Mouse (Mus musculus) limb, embryonic 15.5 days (tissue): ENCODE data around the gene Enpp1. TPM values are rescaled to one million over a fixed set of nuclear protein-coding genes. Genes with fewer than 3 reads are reported as not detected.
A peak's percentile ranks its signal among the peaks of the same experiment; 100 is the strongest.

Experiments used
- ATAC-seq: fragments of 200-750 bp; cut with Nextera tagmentation; 2 replicates; pipeline ENCODE4 v1.8.0; 2017; ENCODE audit warnings: low read depth, moderate TSS enrichment; ENCODE audit not compliant: insufficient number of reproducible peaks, low FRiP score, low TSS enrichment
- H3K27ac ChIP-seq: fragments of 300-500 bp; sonication (generic); 2 replicates; pipeline ENCODE4 v1.5.1; 2015; ENCODE audit warnings: moderate library complexity, mild to moderate bottlenecking, inconsistent platforms
- H3K27me3 ChIP-seq: fragments of 300-500 bp; sonication (generic); 2 replicates; pipeline ENCODE4 v1.6.1; 2015; ENCODE audit warnings: inconsistent platforms
- H3K36me3 ChIP-seq: fragments of 300-500 bp; sonication (generic); 2 replicates; pipeline ENCODE4 v1.6.1; 2015; ENCODE audit warnings: inconsistent platforms
- H3K4me1 ChIP-seq: fragments of 300-500 bp; sonication (generic); 2 replicates; pipeline ENCODE4 v1.6.1; 2015; ENCODE audit warnings: inconsistent platforms
- H3K4me2 ChIP-seq: fragments of 300-500 bp; sonication (generic); 2 replicates; pipeline ENCODE4 v1.6.1; 2015; ENCODE audit warnings: mild to moderate bottlenecking, inconsistent platforms
- H3K4me3 ChIP-seq: fragments of 300-500 bp; sonication (generic); 2 replicates; pipeline ENCODE4 v1.5.1; 2015; ENCODE audit warnings: mild to moderate bottlenecking, inconsistent platforms
- H3K9ac ChIP-seq: fragments of 300-500 bp; sonication (generic); 2 replicates; pipeline ENCODE4 v1.6.1; 2015; ENCODE audit warnings: inconsistent platforms
- H3K9me3 ChIP-seq: fragments of 300-500 bp; sonication (generic); 2 replicates; pipeline ENCODE4 v1.6.1; 2016; ENCODE audit warnings: inconsistent platforms
- WGBS: fragments of 180-500 bp; shearing (Covaris S2); methylation state at CpG from one replicate; pipeline ENCODE4 v1.1.7; 2015; 5-methylcytosine and 5-hydroxymethylcytosine counted together
- polyA plus RNA-seq: library from polyadenylated mRNA; unstranded; fragments of >200 nt; fragmentation: Nextera tagmentation; extraction: Ambion mirVana; gene quantifications from 2 replicates; pipeline ENCODE4 v1.2.1, GENCODE M21; 2015

Gene Enpp1
- polyA plus RNA-seq, 1 experiment from 2014 or later, result 9.4 TPM

DNA sequence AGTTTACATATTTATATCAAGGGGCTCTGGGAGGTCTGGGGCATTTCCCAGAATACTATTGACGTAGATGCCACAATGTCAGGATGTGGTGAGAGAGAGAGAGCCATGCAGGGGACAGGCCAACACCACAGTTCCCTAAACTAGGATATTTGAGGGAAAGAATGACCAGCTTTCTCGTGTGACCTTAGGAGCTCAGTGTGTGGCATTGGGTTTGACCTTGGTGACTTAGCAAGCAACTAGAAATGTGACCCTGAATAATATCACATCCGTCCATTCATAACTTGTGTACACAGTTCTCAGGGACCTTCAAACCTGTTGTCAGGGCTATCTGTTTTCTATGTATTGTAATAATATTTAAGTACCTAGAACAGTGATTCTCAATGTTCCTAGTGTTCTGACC, 102.8 kb downstream of the Enpp1 start:
- Histone ChIP-seq H3K27me3 (no peaks in the 10 kb centered on the region), H3K36me3 (no peaks in the 10 kb centered on the region), H3K27ac (no peak overlapping the region), H3K9me3 (no peaks in the 10 kb centered on the region), H3K4me1 (no peaks in the 10 kb centered on the region), H3K4me2 (no peak overlapping the region), H3K4me3 (no peak overlapping the region), H3K9ac (no peak overlapping the region)
- no peak for ATAC-seq
- WGBS, result 83% methylated on average over 3 of the region's 3 CpGs

DNA sequence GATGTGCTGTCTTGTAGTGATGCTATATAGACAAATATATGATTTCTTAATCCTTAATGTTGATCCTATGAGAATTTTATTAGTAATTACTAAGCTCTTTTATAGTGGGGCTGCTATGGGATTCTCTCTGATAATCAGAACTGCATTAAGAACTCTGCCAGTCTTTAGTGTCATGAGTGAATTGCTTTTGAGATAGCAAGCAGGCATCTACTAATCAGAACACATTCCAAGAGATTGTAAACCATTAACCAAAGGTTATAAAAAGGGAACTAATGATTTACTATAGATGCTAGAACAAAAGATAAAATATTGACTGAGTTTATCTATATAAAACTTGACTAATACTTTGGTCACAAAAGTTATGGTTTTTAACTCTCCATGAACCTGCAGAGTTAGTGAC, 108.2 kb downstream of the Enpp1 start:
- no peaks in the 10 kb centered on the region for H3K36me3 ChIP-seq
- H3K4me1 ChIP-seq, result no peaks in the 10 kb centered on the region
- H3K9ac ChIP-seq, result no peak overlapping the region
- H3K27ac ChIP-seq, result no peak overlapping the region
- H3K4me2 ChIP-seq, result no peak overlapping the region
- no peaks in the 10 kb centered on the region for H3K9me3 ChIP-seq
- no peak overlapping the region for H3K4me3 ChIP-seq
- ATAC-seq, result no peak
- no peaks in the 10 kb centered on the region for H3K27me3 ChIP-seq

DNA sequence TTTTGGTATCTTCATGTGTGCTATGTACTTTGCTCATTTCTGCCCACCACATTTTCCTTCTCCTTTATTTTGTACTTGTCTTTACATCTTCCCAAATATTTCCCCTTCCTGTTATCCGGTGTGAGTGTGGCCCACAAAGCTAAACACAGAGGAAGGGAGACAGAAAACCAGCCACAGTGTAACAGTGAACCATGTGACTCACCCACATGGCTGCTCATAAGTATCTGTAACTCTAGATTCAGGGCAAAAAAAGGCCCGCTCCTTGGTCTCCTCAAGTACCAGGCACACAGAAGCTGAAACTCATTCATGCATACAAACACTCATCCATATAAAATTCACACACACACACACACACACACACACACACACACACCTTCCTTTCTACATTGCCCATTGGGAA, 108.9 kb downstream of the Enpp1 start:
- no peak overlapping the region for H3K9ac ChIP-seq
- H3K27ac ChIP-seq, result no peak overlapping the region
- H3K27me3 ChIP-seq, result no peaks in the 10 kb centered on the region
- H3K36me3 ChIP-seq, result no peaks in the 10 kb centered on the region
- 71% methylated on average over 2 of the region's 2 CpGs for WGBS
- H3K4me1 ChIP-seq, result 0 out of 2 replicates have a peak, but pooled peaks cover 2% of the 10 kb centered on the region
- H3K4me2 ChIP-seq, result no peak overlapping the region
- no peak for ATAC-seq
- no peaks in the 10 kb centered on the region for H3K9me3 ChIP-seq
- no peak overlapping the region for H3K4me3 ChIP-seq

DNA sequence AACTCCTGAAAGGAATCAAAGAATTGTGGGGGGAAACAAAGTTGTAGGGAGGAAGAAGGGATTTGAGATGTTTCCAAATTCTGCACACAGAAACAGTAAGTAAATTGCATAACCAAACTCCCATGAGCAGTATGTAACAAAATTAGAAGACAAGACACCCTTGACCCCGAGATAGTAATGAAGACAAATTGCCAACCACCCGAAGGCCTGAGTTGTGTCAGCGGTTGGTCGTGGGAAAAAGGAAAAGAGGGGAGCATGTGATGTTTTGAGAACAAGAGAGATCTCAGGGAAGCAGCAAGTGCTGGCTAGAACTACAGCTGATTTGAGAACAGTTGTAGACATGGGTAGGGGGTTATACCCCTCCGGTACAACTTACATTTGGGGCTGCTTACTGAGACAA, 112.2 kb downstream of the Enpp1 start:
- Histone ChIP-seq H3K4me2 (no peak overlapping the region), H3K4me3 (no peak overlapping the region), H3K4me1 (peaks cover 21% of the 10 kb centered on the region), H3K9me3 (no peaks in the 10 kb centered on the region), H3K27ac (no peak overlapping the region), H3K36me3 (no peaks in the 10 kb centered on the region), H3K27me3 (no peaks in the 10 kb centered on the region), H3K9ac (no peak overlapping the region)
- 72% methylated on average over 5 of the region's 5 CpGs for WGBS
- ATAC-seq, result no peak

DNA sequence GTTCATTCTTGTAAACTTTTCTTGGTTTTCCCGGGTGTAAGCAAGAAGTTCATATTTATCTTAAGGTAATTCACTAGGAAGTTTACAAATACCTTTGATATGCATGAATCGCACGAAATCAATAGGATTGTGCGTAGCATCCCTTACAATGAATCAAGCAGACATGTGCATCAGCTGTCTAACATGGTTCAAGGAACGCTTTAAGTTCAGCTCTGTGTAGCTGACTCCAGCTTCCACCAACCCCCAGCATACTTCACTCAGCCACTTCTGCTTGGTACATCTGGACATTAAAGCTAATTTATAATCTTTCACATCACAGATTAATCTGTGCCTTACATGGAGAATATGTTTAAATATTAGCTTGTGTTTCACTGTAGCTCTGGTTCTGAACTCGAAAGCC, 113.3 kb downstream of the Enpp1 start:
- WGBS, result 88% methylated on average over 6 of the region's 6 CpGs
- Histone ChIP-seq H3K36me3 (no peaks in the 10 kb centered on the region), H3K4me2 (no peak overlapping the region), H3K27me3 (no peaks in the 10 kb centered on the region), H3K9me3 (no peaks in the 10 kb centered on the region), H3K27ac (no peak overlapping the region), H3K9ac (no peak overlapping the region), H3K4me3 (no peak overlapping the region), H3K4me1 (peaks cover 27% of the 10 kb centered on the region)
- no peak for ATAC-seq

DNA sequence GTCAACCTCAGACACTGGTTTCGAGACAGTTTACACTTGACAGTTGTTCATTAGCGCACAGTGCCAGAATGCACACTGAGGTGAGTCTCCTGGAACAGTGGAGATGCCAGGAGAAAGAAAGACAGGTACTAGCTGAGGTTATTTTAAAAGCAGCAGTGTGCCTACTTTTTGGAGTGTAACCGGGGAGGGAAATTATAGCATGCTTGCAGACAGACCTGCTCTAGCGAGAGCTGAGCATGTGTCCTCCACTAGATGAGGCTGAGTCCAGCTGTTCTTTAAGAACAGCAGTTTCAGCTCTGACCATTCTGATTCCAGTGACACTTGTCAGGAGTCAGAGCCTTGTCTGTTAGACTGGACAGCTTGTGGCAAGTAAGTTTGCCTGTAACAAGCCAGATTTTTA, 114.2 kb downstream of the Enpp1 start:
- WGBS, result 79% methylated on average over 4 of the region's 4 CpGs
- ATAC-seq, result no peak
- H3K27ac ChIP-seq, result no peak overlapping the region

DNA sequence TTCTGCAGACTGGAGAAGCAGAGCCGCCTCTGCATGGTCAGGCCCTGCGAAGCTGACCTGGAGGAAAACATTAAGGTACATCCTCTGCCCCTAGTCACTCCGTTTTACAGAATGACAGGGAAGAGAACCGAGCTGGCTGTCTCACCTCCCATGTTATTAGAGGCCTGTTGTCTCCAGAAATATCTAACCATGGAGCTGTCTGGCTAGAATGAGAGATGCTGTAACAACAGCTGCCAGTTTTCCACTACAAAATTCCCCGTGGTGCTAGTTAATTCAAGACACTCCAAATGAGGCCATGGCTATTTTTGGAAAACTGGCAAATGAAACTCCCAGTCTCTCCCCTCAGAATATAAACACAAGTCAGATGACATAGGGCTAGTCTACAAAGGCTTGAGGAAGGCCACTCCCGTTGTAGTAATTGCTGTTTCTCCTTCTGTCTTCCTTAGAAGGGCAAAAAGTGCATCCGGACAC, 115.1 kb downstream of the Enpp1 start:
- no peaks in the 10 kb centered on the region for H3K27me3 ChIP-seq
- peaks cover 39% of the 10 kb centered on the region for H3K4me1 ChIP-seq
- H3K4me3 ChIP-seq, result peak overlapping the region; percentile 62
- no peaks in the 10 kb centered on the region for H3K36me3 ChIP-seq
- ATAC-seq, result no peak
- H3K27ac ChIP-seq, result peak overlapping the region; percentile 92
- no peak overlapping the region for H3K9ac ChIP-seq
- H3K4me2 ChIP-seq, result peak overlapping the region; percentile 66
- 42% methylated on average over 7 of the region's 7 CpGs for WGBS
- H3K9me3 ChIP-seq, result no peaks in the 10 kb centered on the region

More for the DNA sequence above, 114.2 kb downstream of the Enpp1 start:
- Histone ChIP-seq H3K9ac (no peak overlapping the region), H3K9me3 (no peaks in the 10 kb centered on the region), H3K4me1 (peaks cover 36% of the 10 kb centered on the region), H3K4me2 (peak overlapping the region; percentile 66), H3K4me3 (peak overlapping the region; percentile 62; the same call in 1 of the 2 replicates), H3K27me3 (no peaks in the 10 kb centered on the region), H3K36me3 (no peaks in the 10 kb centered on the region)

DNA sequence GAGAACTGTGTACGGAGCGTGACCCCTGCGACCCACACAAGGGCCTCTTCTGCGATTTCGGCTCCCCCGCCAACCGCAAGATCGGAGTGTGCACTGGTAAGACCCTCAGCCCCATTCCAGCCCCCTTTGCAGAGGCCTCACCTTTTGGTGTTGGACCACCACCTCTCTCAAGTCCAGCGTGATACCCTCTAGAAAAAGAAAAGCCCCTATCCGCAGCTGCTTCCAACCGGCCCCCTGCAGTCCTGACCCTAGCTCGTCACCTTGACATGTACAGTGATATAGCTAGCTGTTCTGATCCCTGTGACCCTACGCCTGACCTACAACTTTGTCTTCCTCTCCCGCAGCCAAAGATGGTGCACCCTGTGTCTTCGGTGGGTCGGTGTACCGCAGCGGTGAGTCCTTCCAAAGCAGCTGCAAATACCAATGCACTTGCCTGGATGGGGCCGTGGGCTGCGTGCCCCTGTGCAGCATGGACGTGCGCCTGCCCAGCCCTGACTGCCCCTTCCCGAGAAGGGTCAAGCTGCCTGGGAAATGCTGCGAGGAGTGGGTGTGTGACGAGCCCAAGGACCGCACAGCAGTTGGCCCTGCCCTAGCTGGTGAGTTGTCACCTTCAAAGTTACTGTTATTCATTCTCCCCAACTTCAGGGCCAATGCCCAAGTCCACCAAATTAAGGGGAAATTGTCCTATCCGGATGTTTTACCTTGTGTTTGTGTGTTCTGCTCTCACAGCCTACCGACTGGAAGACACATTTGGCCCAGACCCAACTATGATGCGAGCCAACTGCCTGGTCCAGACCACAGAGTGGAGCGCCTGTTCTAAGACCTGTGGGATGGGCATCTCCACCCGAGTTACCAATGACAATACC, 115.7 kb downstream of the Enpp1 start:
- Histone ChIP-seq H3K4me3 (peak overlapping the region; percentile 62), H3K36me3 (no peaks in the 10 kb centered on the region), H3K4me1 (peaks cover 44% of the 10 kb centered on the region), H3K4me2 (peak overlapping the region; percentile 66), H3K9ac (peak overlapping the region; percentile 59), H3K27ac (peak overlapping the region; percentile 92), H3K9me3 (no peaks in the 10 kb centered on the region), H3K27me3 (no peaks in the 10 kb centered on the region)
- ATAC-seq, result no peak; the same call in 1 of the 2 replicates
- 23% methylated on average over 31 of the region's 31 CpGs for WGBS

DNA sequence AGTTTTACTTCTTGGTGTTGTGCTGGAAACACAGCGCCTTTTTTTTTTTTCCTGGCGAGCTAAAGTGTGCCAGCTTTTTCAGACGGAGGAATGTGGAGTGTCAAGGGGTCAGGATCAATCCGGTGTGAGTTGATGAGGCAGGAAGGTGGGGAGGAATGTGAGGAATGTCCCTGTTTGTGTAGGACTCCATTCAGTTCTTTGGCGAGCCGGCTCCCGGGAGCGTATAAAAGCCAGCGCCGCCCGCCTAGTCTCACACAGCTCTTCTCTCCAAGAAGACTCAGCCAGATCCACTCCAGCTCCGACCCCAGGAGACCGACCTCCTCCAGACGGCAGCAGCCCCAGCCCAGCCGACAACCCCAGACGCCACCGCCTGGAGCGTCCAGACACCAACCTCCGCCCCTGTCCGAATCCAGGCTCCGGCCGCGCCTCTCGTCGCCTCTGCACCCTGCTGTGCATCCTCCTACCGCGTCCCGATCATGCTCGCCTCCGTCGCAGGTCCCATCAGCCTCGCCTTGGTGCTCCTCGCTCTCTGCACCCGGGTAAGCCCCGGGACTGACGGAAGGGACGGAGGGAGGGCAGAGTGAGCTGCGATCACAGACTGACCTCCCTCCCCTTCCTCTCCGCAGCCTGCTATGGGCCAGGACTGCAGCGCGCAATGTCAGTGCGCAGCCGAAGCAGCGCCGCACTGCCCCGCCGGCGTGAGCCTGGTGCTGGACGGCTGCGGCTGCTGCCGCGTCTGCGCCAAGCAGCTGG, 116.5 kb downstream of the Enpp1 start, which contains the start of gene Ccn2:
Gene Ccn2, plus strand, starts transcription at position 193 of the 753 bp plus-strand sequence.
- ATAC-seq, result peak; percentile 79
- Histone ChIP-seq H3K36me3 (no peaks in the 10 kb centered on the region), H3K27me3 (no peaks in the 10 kb centered on the region), H3K27ac (peak within 1 kb of the TSS; percentile 92), H3K9ac (peak within 1 kb of the TSS; percentile 59), H3K4me2 (peak within 1 kb of the TSS; percentile 66), H3K4me1 (peaks cover 44% of the 10 kb centered on the region), H3K4me3 (peak within 1 kb of the TSS; percentile 62), H3K9me3 (no peaks in the 10 kb centered on the region)
- WGBS, result under 1% methylated on average over 53 of the region's 53 CpGs

DNA sequence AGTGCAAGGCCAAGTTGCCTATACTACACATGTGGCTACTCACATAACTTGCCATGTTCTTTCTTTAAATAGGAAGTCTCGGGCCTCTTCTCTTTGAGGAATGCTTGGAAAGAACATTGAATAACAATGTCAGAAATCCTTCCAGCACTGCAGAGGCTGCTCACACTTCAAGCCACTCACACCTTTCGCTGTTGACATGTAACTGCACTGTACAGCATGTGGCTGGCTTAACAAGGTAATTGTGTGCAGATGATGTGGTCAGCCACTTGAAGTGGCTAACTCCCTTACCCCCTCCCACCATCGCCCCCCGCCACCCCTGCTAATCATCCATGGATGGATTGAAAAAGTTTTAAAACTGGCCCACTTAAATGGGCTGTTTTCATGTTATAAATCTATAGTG, 118.4 kb downstream of the Enpp1 start:
- ATAC-seq, result no peak
- H3K27ac ChIP-seq, result no peak overlapping the region
- no peak overlapping the region for H3K4me3 ChIP-seq
- 55% methylated on average over 4 of the region's 4 CpGs for WGBS
- H3K36me3 ChIP-seq, result no peaks in the 10 kb centered on the region
- no peaks in the 10 kb centered on the region for H3K9me3 ChIP-seq
- H3K27me3 ChIP-seq, result no peaks in the 10 kb centered on the region
- no peak overlapping the region for H3K9ac ChIP-seq
- no peak overlapping the region for H3K4me2 ChIP-seq
- peaks cover 46% of the 10 kb centered on the region for H3K4me1 ChIP-seq

DNA sequence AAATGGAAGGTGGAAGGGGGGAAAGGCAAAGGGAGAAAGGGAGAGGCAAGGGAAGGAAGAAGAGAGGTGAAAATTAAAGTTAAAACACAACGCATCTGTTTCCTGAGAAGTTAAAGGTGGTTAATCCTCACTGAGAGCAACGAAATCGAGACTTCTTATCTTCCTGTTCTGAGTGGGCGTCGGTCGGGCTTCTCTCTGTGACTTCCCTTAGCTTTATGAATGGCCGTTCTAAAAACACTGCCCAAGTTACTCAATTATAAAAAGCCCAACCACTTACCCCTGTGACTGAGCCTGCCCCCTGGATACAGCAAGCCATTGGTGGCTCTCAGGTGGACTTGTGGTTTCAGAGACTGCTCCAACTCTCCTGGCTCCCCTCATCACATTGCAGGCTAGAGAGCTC, 119.0 kb downstream of the Enpp1 start:
- Histone ChIP-seq H3K4me3 (no peak overlapping the region), H3K9me3 (no peaks in the 10 kb centered on the region), H3K36me3 (no peaks in the 10 kb centered on the region), H3K27ac (no peak overlapping the region), H3K27me3 (no peaks in the 10 kb centered on the region), H3K9ac (no peak overlapping the region), H3K4me1 (peaks cover 44% of the 10 kb centered on the region), H3K4me2 (no peak overlapping the region)
- WGBS, result 51% methylated on average over 7 of the region's 7 CpGs
- ATAC-seq, result no peak

DNA sequence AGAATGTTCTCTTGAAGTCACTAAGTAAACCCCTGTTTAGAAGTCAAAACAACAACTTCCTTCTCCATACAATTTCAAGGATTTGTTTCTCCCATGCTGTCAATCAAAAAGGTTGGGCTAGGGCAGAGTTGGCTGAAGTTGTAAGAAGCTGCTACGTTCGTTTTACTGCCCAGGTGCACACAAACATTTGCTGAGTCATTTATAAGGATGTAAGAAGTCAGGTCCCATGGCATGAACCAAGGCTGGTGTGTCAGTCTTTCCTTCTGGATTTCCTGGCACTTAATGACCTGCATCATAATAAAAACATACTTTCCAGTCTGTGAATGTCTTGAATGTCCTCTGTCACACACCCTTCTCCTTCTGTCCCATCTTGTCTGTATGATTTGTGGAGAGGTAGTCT, 119.6 kb downstream of the Enpp1 start:
- H3K4me1 ChIP-seq, result peaks cover 43% of the 10 kb centered on the region
- no peaks in the 10 kb centered on the region for H3K36me3 ChIP-seq
- no peak overlapping the region for H3K9ac ChIP-seq
- no peak for ATAC-seq
- no peaks in the 10 kb centered on the region for H3K9me3 ChIP-seq
- H3K27me3 ChIP-seq, result no peaks in the 10 kb centered on the region
- WGBS, result 37% methylated on average over 2 of the region's 2 CpGs
- no peak overlapping the region for H3K4me3 ChIP-seq
- H3K4me2 ChIP-seq, result no peak overlapping the region
- no peak overlapping the region for H3K27ac ChIP-seq
